Mouse (Mus musculus) WW6 (cell line): ENCODE measurements around the gene Acvr1b.

Source experiments
- DNase-seq: peaks from one replicate; pipeline ENCODE4 v3.0.0-alpha.2; 2013; ENCODE audit warnings: low read depth, low spot score

The Acvr1b gene

DNA sequence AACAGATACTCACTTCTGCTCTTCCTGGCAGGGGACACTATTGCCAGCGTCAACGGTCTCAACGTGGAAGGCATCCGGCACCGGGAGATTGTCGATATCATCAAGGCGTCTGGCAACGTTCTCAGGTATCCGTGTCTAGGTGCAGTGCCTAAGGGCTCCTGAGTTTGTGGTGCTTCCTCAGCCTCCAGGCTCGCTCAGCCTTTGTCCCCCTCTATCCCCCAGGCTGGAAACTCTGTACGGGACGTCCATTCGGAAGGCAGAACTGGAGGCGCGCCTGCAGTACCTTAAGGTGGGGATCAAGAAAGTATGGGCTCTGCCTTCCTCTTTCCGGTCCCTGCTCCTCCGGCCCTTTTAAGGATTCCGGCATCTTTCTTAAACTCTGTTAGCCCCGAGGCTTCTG lies 56.6 kb downstream of the Acvr1b start:
- DNase-seq: no peak

DNA sequence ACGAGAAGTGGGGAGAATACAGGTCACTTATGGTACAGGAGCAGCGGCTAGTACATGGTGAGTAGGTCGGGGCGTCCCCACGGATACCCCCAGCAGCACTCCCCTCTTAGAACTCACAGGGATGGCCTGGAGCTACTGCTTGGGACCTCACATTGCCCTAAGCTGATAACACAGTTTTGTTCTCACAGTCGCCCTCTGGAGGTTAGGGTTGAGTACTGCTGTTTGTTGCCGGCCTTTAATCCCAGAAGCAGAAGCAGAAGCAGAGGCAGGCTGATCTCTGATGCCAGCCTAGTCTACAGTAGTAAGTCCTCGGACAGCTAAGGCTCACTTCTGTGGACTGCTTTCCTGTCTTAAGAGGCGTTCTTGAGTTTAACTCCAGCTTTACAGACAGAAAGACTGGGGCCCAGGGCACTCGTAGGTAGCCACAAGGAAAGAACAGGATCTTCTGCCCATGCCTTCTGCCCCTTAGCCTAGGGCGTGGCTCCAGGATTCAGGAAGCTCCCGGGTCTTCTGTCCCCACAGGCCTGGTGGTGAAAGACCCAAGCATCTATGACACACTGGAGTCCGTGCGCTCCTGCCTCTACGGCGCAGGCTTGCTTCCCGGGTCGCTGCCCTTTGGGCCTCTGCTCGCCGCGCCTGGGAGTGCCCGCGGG lies 57.3 kb downstream of the Acvr1b start:
- no peak for DNase-seq

DNA sequence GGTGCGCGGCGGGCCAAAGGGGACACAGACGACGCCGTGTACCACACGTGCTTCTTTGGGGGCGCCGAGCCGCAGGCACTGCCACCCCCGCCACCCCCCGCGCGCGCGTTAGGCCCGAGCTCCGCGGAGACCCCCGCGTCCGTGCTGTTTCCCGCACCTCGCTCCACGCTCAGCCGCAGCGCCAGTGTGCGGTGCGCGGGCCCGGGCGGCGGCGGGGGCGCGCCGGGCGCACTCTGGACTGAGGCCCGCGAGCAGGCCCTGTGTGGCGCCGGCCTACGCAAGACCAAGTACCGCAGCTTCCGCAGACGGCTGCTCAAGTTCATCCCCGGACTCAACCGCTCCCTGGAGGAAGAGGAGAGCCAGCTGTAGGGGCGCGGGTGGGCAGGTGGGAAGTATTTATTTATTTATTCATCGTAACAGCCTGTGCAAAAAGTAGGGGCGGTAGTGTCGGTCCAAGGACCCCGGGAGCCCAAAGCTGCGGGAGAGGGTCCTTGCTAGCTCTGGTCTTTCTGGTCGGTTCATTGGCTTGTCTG lies 57.8 kb downstream of the Acvr1b start:
- DNase-seq: no peak

DNA sequence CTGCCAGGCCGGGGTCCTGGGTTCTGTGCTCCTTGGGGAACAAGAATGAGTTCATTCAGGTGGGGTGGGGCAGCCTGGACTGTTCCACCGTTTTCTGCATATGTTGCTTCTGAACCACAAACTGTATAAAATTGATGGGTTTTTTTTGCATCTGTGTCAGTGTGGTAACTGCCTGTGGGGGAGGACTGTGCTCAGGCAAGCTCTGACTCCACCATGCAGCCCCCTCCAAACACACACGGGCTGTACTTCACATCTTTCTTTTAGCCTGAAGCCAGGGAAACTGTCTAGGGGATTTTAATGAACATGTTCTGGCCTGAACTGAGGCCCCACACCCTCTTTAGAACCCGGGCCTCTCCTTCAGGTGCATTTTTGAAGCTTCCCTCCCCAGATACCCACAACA lies 58.7 kb downstream of the Acvr1b start:
- no peak for DNase-seq

DNA sequence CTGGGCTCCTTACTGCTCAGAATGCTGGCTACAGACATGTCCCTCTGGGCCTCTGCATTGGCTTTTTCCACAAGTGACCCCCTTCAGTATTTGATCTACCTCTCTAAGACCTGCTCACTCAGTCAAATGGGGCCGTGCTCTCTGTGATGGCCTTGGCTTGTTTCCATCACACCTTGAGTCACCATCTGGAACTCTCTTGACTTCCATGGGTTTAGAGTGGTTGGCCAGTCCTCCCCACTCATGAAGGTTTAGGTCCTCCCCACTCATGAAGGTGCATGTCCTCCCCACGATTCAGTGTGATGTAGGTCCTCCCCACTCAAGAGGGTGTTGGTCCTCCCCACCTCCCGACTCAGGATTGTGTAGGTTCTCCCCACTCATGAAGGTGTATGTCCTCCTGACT lies 59.3 kb downstream of the Acvr1b start:
- no peak for DNase-seq

DNA sequence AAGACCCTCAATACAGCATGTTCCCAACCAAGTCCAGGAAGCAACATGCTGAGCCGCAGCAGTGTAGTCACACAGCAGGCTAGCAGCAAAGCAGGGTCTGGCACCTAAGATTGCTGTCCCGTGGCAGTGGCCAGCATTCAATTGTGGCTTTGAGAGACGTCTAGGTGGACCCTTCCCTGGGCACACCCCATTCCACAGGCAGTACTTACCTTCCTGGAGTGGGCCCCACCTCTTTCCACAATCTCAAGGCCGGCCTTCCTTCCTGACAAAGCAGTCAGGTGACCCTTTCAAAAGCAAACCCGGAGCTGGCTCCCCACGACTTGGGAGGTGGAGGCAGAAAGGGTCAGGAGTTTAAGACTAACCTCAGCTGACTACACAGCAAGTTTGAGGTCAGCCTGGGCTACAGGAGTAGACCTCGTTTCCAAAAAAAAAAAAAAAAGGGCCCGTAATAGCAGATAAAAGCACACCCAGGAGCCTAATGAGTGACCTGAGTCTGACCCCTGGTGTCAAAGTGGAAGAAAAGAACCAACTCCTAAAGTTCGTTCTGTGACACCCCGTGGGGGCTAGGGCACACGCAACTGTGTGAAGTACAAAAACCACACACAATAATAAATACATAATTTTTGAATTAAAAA lies 59.9 kb downstream of the Acvr1b start:
- no peak for DNase-seq

DNA sequence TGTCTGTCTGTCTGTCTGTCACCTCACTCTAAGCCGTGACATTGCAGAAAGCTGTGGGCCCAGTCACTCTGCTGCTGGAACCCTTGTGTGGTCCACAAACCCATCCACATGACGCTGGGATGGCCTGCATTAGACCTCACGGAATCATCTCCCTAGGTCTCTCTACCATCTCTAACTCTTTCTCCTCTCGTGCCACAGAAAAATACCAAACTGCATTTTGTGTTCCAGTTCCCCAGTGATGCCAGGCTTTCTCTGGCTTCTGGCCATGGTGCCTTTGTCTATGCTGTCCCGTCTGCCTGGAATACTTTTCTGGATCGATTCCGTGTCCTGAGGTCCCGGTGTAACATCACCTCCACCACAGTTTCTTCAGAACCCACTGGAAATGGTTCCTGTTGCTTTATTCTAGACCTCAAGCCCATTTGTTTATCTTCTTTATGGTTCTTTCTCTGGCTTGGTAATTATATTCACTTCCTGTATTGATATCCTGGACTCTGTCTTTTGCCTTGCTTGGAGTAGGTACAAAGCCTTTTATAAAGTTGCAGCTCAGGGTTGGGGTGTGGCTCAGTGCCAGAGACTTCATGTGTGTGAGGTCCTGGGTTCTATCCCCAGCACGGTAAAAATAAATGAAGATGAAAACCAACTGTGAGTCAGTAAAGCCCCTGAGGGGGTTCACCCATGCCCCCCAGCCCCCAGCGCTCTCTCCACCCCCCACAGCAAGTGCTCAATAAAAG lies 60.9 kb downstream of the Acvr1b start:
- no peak for DNase-seq

DNA sequence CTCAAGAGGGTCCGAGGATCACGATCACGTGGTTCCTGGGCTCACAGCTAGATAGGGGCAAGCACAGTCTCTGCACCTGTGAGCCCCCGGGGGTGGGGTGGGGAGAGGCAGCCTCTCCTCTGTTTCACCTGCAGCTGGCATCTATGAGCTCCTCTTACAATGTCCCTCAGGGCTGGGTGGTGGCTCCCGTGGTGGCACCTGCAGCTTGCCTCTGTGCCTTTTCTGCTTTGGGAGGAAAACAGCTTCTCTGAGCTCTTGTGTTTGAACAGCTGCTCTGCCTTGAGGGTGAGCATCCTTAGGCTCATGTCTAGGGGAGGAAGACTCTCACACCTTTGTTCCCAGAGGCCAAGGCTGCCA lies 61.5 kb downstream of the Acvr1b start:
- DNase-seq: no peak

DNA sequence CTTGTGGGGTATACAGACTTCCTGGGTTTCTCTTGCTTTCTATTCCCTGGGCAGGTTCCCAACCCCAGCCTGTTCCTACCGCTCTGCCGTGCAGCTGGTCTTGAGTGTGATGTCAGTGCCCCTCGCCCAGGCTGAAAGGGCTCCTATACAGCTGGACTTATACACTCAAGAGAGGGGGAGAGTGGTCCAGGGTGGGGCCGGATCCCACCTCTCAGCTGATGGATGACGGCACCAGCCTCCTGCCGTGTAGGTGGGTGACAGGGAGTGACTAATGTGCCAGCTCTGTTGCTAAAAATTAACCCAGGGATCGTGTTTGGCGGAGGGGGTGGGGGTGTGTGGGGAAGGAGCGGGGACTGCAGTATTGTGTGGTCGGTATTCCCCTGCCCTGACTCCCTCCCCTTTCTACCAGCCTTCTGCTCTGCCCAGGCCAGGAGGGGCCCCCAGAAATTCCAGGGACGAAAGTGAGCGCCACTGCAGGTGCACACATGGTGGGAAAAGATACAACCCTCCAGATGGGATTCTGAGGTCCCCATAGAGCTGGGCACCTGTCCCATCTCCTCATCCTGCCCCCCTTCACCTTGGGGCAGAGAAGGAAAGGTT lies 62.0 kb downstream of the Acvr1b start:
- DNase-seq: no peak

DNA sequence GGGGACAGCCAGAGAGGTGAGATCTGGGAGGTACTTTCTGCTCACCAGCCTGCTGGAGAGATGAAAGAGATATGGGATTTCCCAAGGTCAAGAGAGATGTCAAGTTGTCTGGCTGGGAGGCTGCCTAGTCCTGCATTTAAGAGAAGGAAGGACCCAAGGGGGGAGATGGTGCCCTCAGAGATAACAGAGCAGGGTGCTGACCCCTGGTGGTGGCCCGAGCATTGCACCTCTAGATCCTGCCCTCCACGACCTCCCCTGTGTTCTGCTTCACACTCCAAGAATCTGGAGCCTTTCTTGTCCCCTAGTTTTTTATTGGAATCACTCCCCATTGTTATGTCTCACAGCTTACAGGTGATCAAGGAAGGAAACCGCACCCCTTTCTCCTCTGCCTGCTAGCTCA lies 63.0 kb downstream of the Acvr1b start:
- no peak for DNase-seq

DNA sequence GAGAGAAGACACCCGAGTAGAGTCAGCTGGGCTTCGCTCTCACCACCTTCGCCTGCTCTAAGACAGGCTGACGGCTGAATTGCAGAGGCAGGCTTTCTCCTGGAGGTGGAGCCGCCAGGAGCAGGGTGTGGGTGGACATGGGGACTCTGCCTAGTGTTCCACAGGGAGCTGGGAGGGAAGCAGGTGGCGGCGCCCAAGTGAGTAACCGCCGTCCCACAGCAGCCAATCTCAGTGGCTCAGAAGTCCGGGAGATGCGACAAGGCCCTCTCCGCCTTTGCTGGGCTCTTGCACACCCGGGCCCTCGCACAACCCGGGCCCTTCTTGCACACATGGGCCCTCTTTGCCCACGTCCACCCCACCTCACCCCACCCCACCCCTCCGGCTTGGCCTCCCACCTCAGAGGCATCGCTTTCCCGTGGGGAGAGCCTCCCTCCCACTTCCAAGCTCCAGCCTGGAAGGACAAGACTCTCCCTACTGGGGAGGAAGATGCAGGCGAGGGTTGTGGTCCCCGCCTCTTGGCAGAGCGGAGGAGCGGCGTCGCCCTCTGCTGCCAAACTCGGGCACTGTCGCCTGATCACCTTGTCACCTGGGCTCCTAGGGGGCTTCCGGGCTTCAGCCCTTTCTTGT lies 65.1 kb downstream of the Acvr1b start:
- no peak for DNase-seq

DNA sequence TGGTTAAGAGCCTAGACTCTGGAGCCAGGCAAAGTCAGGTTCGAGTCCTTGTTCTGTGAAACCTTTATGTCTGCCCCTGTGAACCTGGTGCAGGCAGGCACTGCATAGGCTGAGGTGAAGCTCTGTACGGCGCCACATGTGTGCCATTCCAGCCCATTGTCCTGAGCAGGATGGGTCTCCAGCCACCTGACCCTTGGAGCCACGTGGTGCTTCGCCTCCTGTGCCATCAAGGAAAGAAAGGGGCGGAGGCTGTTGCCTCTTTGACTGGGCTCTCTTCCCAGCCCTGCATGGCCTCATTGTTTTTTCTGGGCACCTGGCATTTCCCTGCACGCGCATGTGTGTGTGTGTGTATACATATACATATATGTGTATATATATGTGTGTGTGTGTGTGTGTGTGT lies 66.0 kb downstream of the Acvr1b start:
- DNase-seq: no peak

DNA sequence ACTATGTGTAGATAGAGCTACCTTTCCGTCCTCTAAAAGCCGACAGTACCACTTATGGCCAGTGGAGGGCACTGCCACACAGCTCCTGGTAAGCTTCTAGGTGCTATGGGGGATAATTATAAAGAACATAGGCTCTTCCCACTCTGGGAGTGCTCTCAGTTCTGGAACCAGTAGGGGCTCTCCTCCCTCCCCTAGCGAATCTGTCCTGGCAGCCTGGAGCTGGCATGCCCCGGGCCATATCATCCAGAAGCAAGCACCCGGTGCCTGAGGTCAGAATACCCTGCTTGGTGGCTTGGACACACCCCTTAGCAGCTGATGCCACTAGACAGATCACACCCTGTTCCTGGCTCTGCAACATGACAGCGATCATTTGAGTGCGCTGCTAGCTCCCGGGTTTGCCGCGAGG lies 66.9 kb downstream of the Acvr1b start:
- DNase-seq: no peak

DNA sequence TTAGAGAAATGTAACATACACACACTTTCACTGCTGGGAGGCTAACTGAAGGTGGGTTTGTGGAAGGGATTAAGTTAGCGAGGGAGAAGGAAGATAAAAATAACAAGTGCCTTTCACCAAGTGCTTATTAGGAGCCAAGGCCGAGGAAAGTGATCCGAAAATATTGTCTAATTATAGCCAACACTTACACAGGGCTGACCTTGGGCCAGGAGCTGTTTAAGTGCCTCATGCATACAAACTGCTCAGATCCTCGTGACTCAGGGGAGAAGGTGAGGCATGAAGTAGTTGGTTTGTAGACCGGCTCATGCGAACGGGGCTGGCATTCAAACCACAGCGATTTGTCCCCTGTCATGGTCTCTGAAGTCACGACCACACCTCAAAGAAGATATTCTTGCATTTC lies 67.4 kb downstream of the Acvr1b start:
- DNase-seq: no peak

DNA sequence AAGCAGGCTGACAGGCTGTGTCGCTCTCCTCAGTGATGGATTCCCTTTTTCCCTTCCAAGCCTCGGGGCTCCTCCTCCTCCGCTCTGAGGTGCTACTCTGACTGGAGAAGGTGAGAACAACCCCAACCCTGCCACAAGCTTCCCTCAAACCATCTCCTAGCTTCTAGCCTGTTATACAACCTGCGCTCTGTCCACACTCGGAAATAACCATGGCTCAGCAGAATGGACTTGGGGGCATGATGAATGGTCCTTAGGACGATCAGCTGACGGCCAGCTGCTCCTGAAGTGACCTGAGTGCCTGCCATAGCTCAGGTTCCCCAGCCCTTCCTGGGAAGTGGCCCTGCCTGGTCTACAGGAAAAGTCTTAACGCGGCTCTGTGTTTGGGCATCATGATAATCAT lies 68.0 kb downstream of the Acvr1b start:
- DNase-seq: no peak

DNA sequence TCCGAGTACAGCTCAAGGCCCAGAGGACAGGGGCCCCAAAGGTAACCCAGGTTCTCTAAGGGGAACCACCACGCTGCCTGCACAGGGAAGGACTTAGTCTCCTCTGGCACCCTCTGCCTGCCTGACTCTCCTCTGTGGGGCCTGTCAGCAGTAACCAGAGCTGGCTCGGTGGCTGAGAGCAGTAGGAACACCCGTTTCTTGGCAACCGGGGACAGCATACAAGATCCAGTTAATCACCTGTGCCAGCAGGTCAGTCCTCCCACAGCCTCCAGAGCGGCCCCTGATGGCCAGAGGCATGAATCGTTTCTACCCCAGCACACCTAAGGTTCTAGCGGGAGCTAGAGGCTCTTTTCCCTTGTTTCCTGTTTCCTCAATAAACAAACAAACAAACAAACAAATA lies 68.8 kb downstream of the Acvr1b start:
- DNase-seq: no peak

DNA sequence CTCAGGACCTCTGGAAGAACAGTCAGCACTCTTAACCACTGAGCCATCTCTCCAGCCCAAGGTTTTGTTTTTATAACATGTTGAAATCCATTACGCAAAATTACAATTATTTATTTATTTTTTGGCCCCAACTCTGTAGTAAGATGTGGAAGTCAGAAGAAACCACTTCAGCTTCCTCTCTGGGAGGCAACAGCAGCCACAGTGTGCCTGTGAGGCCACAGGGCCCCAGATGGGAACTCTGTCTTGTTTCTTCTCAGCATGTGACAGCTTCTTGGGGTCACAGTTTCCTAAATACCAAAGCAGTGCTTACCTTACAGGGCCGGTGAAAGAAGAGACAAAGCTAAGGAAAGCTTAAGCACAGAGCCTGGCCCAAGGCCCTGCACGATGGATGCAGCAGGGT lies 70.1 kb downstream of the Acvr1b start:
- no peak for DNase-seq

DNA sequence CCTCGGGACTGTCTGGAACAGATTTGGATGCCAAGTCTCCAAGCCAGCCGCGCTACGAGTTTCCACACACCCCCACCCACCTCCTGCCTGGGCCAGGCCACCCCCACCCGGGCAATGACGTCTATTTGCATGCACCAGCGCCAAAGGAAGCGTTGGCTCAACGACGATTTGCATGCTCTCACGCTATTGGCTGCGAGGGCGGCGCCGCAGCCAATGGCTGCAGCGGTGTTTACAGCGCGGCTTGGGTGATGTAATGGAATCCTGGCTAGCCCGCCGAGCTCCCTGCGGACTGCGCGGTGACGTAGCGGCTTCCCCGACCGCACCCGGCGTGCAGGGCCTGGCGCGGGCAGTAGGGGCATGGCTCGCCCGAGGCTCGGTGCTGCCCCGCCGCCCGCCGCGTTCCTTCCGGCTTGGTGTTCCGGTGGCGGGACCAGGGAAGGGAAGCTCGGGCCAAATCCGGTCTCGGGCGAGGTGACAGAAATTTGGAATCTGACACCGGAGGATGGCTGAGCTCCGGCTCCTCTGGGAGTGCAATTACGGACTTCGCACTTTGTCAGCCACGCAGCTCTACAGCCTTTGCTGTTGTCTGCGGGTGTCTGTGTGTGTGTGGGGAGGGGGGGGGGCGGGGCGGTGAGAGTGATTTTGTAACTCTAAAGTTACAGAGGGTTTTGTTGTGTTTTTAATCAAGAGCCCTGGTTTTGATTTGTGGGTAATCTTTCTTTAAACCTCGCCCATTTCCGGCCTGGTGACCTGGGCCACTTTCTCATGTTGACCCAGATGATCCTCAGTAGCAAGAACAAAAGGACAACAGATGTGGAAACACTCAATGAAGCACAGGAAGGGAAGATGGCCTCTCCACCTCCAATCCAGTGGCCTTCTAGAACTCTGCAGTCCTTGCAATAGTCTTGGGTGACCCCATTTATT lies 72.6 kb downstream of the Acvr1b start:
- no peak for DNase-seq

DNA sequence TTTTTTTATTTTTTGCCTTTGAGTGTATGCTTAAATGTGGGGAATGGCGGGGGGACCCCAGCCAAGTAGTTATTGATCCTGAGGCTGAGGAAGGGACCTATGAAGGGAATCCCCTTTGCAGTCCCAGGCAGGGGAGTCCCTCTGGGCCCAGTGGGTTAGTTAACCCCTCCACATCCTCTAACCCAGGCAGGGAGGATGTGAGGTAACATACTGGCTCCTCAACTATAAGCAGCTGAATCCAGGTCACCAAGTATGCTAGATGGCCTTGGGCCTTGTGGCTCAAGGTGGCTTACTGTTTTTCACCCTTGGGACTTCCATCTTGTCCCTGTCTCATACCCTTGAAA lies 73.3 kb downstream of the Acvr1b start:
- no peak for DNase-seq

DNA sequence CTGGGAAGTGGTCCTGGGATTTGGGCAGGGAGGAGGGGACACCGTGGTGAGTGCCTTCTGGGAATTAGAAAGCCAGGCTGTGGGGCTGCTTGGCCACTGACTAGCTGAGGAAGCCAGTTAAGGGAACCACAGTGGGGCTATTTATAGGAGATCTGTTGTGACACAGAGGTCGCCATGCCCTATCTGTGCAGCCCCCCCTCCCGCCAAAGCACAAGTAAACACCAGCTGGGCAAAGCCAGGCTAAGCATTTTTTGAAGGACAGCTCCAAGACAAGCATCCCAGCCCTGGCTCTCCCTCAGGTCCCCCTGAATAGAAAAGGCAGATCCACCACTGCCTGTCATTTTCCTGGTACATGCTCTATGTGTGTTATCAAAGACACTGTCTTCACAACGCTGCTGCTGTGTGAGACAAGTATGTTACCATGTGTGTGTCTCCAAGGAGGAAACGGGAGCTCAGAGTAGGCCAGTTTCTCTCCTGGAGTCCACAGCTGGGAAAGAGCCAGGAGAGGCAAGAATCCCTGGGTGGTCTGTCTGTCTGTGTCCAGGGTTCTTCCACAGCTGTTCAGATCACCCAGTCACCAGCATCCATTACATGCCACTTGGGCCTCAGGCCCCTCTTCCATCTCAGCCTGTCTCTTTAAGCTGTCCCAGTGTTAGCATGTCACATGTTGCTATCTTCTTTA lies 74.3 kb downstream of the Acvr1b start:
- DNase-seq: no peak
